ENCODE assay signal across 17 mouse cellular contexts in genomic region chr11:120615167-120615566, GRCm38 (mm10). TPM values are rescaled to one million over a fixed set of nuclear protein-coding genes. Genes with fewer than 3 reads are reported as not detected.
A peak's percentile ranks its signal among the peaks of the same experiment; 100 is the strongest.
DNase-seq lines count a peak whose midpoint lies in the region; ATAC-seq and TF ChIP-seq lines count a peak whose summit lies in the region.
"Had no signal": no experiment of that assay in that cellular context is flagged by ENCODE, and none has a peak within 500 bp of the region (broad histone marks: within the 10 kb centered on the region; RNA-seq: fewer than 3 reads in every experiment).

No protein-coding gene starts in this region.

- no peak overlapping the region for H3K4me3 ChIP-seq in limb, embryonic 12.5 days (replicated peaks)
- H3K4me3 ChIP-seq in limb, embryonic 10.5 days = no peak overlapping the region
- peak overlapping the region; percentile 49; the same call in 1 of the 2 replicates for H3K4me3 ChIP-seq in G1E (ENCODE audit: low read depth, low read length)
- 0 out of 2 replicates have a peak overlapping the region, but pooled peaks have one; percentile 7 for H3K4me3 ChIP-seq in liver, postnatal 0 days (ENCODE audit: low read depth, low read length)
- H3K4me3 ChIP-seq: embryonic facial prominence, embryonic 12.5 days; heart, embryonic 13.5 days had no signal

- 0 out of 2 replicates have a peak overlapping the region, but pooled peaks have one; percentile 23 for H3K9ac ChIP-seq in limb, embryonic 12.5 days (replicated peaks)
- no peak overlapping the region; the same call in 1 of the 2 replicates for H3K9ac ChIP-seq in liver, postnatal 0 days (replicated peaks)
- H3K9ac ChIP-seq: embryonic facial prominence, embryonic 12.5 days; heart, embryonic 13.5 days had no signal

- no peaks in the 10 kb centered on the region for H3K9me3 ChIP-seq in limb, embryonic 12.5 days
- H3K9me3 ChIP-seq in limb, embryonic 10.5 days (replicated peaks) = no peaks in the 10 kb centered on the region
- H3K9me3 ChIP-seq in G1E (replicated peaks) = peaks cover 4% of the 10 kb centered on the region; the same call in 1 of the 2 replicates
- no peaks in the 10 kb centered on the region for H3K9me3 ChIP-seq in liver, postnatal 0 days (ENCODE audit: low read length)
- H3K9me3 ChIP-seq: embryonic facial prominence, embryonic 12.5 days; heart, embryonic 13.5 days had no signal

- no peak overlapping the region for H3K27ac ChIP-seq in limb, embryonic 12.5 days
- H3K27ac ChIP-seq in limb, embryonic 10.5 days = no peak overlapping the region
- peak overlapping the region; percentile 12; the same call in 1 of the 2 replicates for H3K27ac ChIP-seq in liver, postnatal 0 days (ENCODE audit: low read depth)
- H3K27ac ChIP-seq: embryonic facial prominence, embryonic 12.5 days; heart, embryonic 13.5 days had no signal

- no peak for TF ChIP-seq EP300 in liver, postnatal 0 days (IDR thresholded peaks at IDR 0.05; ENCODE audit: low read depth)

- peaks cover 76% of the 10 kb centered on the region for H3K36me3 ChIP-seq in limb, embryonic 12.5 days
- H3K36me3 ChIP-seq in limb, embryonic 10.5 days = peaks cover 81% of the 10 kb centered on the region
- H3K36me3 ChIP-seq in G1E (replicated peaks) = peaks cover 90% of the 10 kb centered on the region
- peaks cover 56% of the 10 kb centered on the region for H3K36me3 ChIP-seq in liver, postnatal 0 days (replicated peaks; ENCODE audit: insufficient read depth, low read length)

- H3K4me1 ChIP-seq in limb, embryonic 12.5 days (replicated peaks) = peaks cover 17% of the 10 kb centered on the region
- peaks cover 20% of the 10 kb centered on the region for H3K4me1 ChIP-seq in limb, embryonic 10.5 days
- H3K4me1 ChIP-seq in G1E (ENCODE audit: insufficient read depth, low read depth, low read length) = peaks cover 79% of the 10 kb centered on the region
- H3K4me1 ChIP-seq in liver, postnatal 0 days (ENCODE audit: insufficient read depth) = peaks cover 28% of the 10 kb centered on the region

- H3K27me3 ChIP-seq in limb, embryonic 12.5 days = no peaks in the 10 kb centered on the region
- H3K27me3 ChIP-seq in limb, embryonic 10.5 days (ENCODE audit: low read depth, poor library complexity, severe bottlenecking) = no peaks in the 10 kb centered on the region
- peaks cover 2% of the 10 kb centered on the region; the same call in 1 of the 2 replicates for H3K27me3 ChIP-seq in G1E (ENCODE audit: insufficient read depth, low read length)
- no peaks in the 10 kb centered on the region for H3K27me3 ChIP-seq in liver, postnatal 0 days (ENCODE audit: insufficient read depth, low read length)
- H3K27me3 ChIP-seq: embryonic facial prominence, embryonic 12.5 days; heart, embryonic 13.5 days had no signal

- DNase-seq in cerebellum, adult 11-12 months = peak; percentile 66
- no peak for DNase-seq in limb, embryonic 10.5 days (ENCODE audit: low spot score)
- DNase-seq in G1E (ENCODE audit: low spot score) = no peak
- no peak for DNase-seq in liver, postnatal 0 days
- no peak for DNase-seq in retina, postnatal 1 day
- no peak for DNase-seq in yolk sac, embryonic 10.5 days (ENCODE audit: low spot score)
- DNase-seq: heart, postnatal 36 days; kidney, postnatal 10 days; thymus, adult 18-20 months had no signal

- no peak for ATAC-seq in cerebellum, adult (ENCODE audit: insufficient number of reproducible peaks, low FRiP score, low TSS enrichment)
- ATAC-seq in limb, embryonic 12.5 days (ENCODE audit: insufficient number of reproducible peaks, insufficient read depth, low FRiP score, low TSS enrichment, low read depth) = no peak
- no peak for ATAC-seq in G1E (ENCODE audit: extremely low read depth, insufficient number of reproducible peaks, low FRiP score, poor library complexity, severe bottlenecking)
- ATAC-seq in liver, postnatal 0 days = no peak
- ATAC-seq: CD4-positive, CD25-positive, alpha-beta regulatory T cell, adult 4 months; forebrain, embryonic 16.5 days had no signal

- WGBS in limb, embryonic 12.5 days = 90% methylated on average over 6 of the region's 6 CpGs
- WGBS in limb, embryonic 10.5 days = 95% methylated on average over 6 of the region's 6 CpGs
- WGBS in liver, postnatal 0 days (ENCODE audit: insufficient replicate concordance) = 86% methylated on average over 6 of the region's 6 CpGs

- no peak overlapping the region for H3K4me2 ChIP-seq in limb, embryonic 12.5 days
- H3K4me2 ChIP-seq in liver, postnatal 0 days (ENCODE audit: low read depth, low read length) = peak overlapping the region; percentile 98
- H3K4me2 ChIP-seq: embryonic facial prominence, embryonic 12.5 days; heart, embryonic 13.5 days had no signal

- no peak for TF ChIP-seq CTCF in G1E (IDR thresholded peaks at IDR 0.05; ENCODE audit: low read depth, low read length)
- no peak for TF ChIP-seq CTCF in liver, postnatal 0 days (IDR thresholded peaks at IDR 0.05; ENCODE audit: low read depth)

RNA-seq across cellular contexts. Expression of gene Pcyt2, which starts 2.6 kb away (rescaled TPM):
- 143 and 156 TPM in 2 replicates for polyA plus RNA-seq in limb, embryonic 12.5 days (2016; fragmentation: Nextera tagmentation; extraction: Ambion mirVana)
- polyA plus RNA-seq in limb, embryonic 10.5 days (2016; fragmentation: Nextera tagmentation; extraction: Ambion mirVana) = 161 and 169 TPM in 2 replicates
- total RNA-seq in G1E (2014; fragmentation: Nextera tagmentation) (29.0 and 43.1 TPM in 2 replicates), G1E (2017) (102 and 119 TPM in 2 replicates)
- 129 and 146 TPM in 2 replicates for polyA plus RNA-seq in G1E (2012)
- 217 and 222 TPM in 2 replicates for polyA plus RNA-seq in liver, postnatal 0 days (2015; fragmentation: Nextera tagmentation; extraction: Ambion mirVana)

RNA-seq across cellular contexts. Expression of gene Npb, which starts 6.9 kb away (rescaled TPM):
- polyA plus RNA-seq in limb, embryonic 12.5 days (2016; fragmentation: Nextera tagmentation; extraction: Ambion mirVana) = 0.65 and 0.95 TPM in 2 replicates
- polyA plus RNA-seq in limb, embryonic 10.5 days (2016; fragmentation: Nextera tagmentation; extraction: Ambion mirVana) = 0.56 TPM in 1 of 2 replicates, not detected in the other
- total RNA-seq in G1E (2014; fragmentation: Nextera tagmentation) (1.9 and 2.6 TPM in 2 replicates), G1E (2017) (0.58 TPM in 1 of 2 replicates, not detected in the other)
- polyA plus RNA-seq in G1E (2012) = 3.2 and 3.8 TPM in 2 replicates
- 20.9 and 22.2 TPM in 2 replicates for polyA plus RNA-seq in liver, postnatal 0 days (2015; fragmentation: Nextera tagmentation; extraction: Ambion mirVana)
- total RNA-seq: gastrocnemius, adult 18-20 months; heart, postnatal 36 days; midbrain, postnatal 0 days had no signal
- polyA plus RNA-seq: CD4-positive, CD25-positive, alpha-beta regulatory T cell, adult 4 months; forebrain, embryonic 16.5 days had no signal

RNA-seq across cellular contexts. Expression of gene Sirt7, which starts 9.9 kb away (rescaled TPM):
- polyA plus RNA-seq in limb, embryonic 12.5 days (2016; fragmentation: Nextera tagmentation; extraction: Ambion mirVana) = 29.5 and 29.9 TPM in 2 replicates
- 27.2 and 28.8 TPM in 2 replicates for polyA plus RNA-seq in limb, embryonic 10.5 days (2016; fragmentation: Nextera tagmentation; extraction: Ambion mirVana)
- total RNA-seq in G1E (2014; fragmentation: Nextera tagmentation) (28.9 and 35.3 TPM in 2 replicates), G1E (2017) (74.5 and 96.2 TPM in 2 replicates)
- polyA plus RNA-seq in G1E (2012) = 169 and 256 TPM in 2 replicates
- polyA plus RNA-seq in liver, postnatal 0 days (2015; fragmentation: Nextera tagmentation; extraction: Ambion mirVana) = 34.3 TPM in 2 replicates

RNA-seq across cellular contexts. Expression of gene Anapc11, which starts 16.9 kb away (rescaled TPM):
- polyA plus RNA-seq in limb, embryonic 12.5 days (2016; fragmentation: Nextera tagmentation; extraction: Ambion mirVana) = 202 and 203 TPM in 2 replicates
- polyA plus RNA-seq in limb, embryonic 10.5 days (2016; fragmentation: Nextera tagmentation; extraction: Ambion mirVana) = 201 and 207 TPM in 2 replicates
- total RNA-seq in G1E (2014; fragmentation: Nextera tagmentation) = 83.1 and 83.8 TPM in 2 replicates
- 62.3 and 69.3 TPM in 2 replicates for total RNA-seq in G1E (2017)
- polyA plus RNA-seq in G1E (2012) = 176 and 212 TPM in 2 replicates
- 46.1 and 47.5 TPM in 2 replicates for polyA plus RNA-seq in liver, postnatal 0 days (2015; fragmentation: Nextera tagmentation; extraction: Ambion mirVana)

RNA-seq across cellular contexts. Expression of gene Alyref, which starts 17.0 kb away (rescaled TPM):
- polyA plus RNA-seq in limb, embryonic 12.5 days (2016; fragmentation: Nextera tagmentation; extraction: Ambion mirVana) = 671 and 778 TPM in 2 replicates
- polyA plus RNA-seq in limb, embryonic 10.5 days (2016; fragmentation: Nextera tagmentation; extraction: Ambion mirVana) = 720 and 728 TPM in 2 replicates
- total RNA-seq in G1E (2014; fragmentation: Nextera tagmentation) = 89.8 and 122 TPM in 2 replicates
- total RNA-seq in G1E (2017) = 270 and 280 TPM in 2 replicates
- 505 and 623 TPM in 2 replicates for polyA plus RNA-seq in G1E (2012)
- 162 and 168 TPM in 2 replicates for polyA plus RNA-seq in liver, postnatal 0 days (2015; fragmentation: Nextera tagmentation; extraction: Ambion mirVana)

Comparison
In these comparisons a context has a peak if more than half of its experiments do, and no peak if none do; other contexts are left out.
1. H3K4me3 ChIP-seq: peak in G1E (single experiment) and liver, postnatal 0 days (single experiment); none in limb, embryonic 12.5 days (single experiment) and limb, embryonic 10.5 days (single experiment).